Mouse (Mus musculus) cerebellum, postnatal 36 days (tissue): ENCODE measurements at regions not wholly inside any gene's neighbourhood (a gene's known extent, or its start where the extent isn't known, plus 50 kb on each side); places are given as distances from the start of the nearest gene placed in this dataset.
A peak's percentile ranks its signal among the peaks of the same experiment; 100 is the strongest.

Experiments used
- DNase-seq, 2 experiments: peaks; one replicate each; pipeline ENCODE4 v3.0.0; 2021 to 2022; ENCODE audit warnings: mixed read lengths in 2 of 2

DNA sequence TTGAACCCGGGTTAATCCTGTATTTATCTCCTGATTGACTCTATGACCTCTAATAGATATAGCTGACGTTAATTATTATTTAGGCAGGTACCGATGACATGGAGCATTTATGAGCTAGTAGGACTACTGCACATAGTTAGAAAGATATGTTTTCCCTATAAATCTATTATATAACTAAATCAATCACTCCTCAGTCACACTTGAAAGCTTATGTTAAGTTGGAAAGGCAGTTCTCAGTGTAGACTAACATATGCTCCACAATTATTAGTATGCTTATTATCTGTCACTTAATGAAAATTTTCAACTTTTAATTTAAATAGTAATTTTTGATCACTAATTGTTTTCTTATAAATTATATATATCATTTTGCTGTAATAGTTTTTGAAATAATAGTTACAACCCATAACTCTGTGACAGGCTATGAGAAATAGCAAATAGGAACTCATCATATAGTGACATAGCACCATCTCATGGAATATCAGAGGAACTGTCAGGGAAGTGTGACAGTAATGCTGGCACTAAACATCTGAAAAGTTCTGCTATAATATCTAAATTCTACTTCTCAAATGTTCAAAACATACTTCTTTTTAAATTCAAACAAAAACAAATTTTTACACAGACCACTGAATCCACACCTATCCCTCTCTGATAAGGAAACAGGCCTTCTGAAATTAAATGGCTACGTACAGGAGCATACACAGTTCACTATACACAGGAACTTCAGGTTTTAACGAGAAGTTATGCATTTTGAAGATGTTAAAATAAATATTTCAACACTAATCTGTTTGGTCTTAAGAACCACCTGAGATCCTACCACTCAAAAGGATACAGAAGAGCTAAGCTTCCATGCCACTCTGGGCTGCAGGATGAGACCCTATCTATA lies 75.3 kb upstream of the Map2 start:
- DNase-seq: no peak

DNA sequence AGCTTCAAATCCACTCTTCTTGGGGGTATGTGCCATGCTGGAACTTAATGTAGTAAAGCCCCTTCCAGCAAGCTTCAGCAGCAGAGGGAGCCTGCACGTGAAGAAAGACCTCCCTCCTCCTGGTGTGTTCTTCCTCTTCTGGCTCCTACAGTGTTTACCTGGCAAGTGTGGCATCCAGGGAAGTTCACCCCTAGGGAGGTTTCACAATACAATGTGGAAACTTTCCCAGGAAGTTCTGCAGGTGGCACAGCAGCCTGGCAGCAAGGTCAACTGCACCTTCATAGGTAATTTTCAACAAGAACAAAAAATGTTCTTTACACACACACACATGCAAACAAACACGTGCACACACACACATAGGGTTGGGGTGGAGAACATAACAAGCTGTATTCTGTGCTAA lies 73.7 kb upstream of the Map2 start:
- no peak for DNase-seq

DNA sequence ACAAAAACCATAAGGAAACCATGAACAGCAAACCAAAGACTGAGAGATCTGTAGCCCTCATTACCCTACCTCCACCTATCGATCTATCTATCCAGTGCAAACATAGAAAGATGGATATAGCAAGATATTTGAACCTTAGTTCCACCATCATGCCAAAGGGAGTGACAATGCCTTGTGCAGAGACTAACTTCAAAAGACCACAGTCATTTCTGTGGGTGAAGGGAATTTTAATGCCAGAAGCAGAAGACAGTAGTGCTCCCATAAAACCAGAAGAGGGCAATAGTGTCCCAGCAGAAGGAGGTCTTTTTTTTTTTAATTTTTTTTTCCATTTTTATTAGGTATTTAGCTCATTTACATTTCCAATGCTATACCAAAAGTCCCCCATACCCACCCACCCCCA lies 70.6 kb upstream of the Map2 start:
- peak in 1 of 2 experiments; percentile 19 for DNase-seq

DNA sequence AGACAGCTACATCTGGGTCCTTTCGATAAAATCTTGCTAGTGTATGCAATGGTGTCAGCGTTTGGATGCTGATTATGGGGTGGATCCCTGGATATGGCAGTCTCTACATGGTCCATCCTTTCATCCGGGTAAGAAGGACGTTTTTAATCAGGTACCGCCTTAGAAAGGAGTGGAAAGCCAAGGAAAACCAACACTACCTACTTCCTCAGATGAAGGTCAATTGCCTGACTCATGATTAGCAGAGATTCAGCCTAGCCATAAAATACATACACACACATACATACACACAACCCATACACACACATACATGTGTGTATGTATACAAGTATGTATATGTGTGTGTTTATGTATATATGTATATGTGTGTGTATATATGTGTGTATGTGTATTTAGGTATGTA lies 69.9 kb upstream of the Map2 start:
- no peak for DNase-seq

DNA sequence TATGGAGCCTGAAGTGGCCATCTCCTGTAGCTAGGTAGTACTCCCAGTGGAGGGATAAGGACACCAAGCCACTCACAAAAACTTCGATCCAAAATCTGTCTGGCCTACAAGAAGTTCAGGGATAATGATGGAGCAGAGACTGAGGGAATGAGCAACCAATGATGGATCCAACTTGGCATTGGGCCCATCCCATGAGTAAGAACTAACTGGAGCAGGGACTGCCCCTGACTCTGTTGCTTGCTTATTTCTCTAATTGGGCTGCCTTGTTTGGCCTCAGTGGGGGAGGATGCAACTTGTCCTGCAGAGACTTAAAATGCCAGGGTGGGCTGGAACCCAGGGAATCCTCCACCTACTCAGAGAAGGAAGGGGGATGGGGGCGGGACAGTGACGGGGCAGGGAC lies 67.0 kb upstream of the Map2 start:
- no peak for DNase-seq

DNA sequence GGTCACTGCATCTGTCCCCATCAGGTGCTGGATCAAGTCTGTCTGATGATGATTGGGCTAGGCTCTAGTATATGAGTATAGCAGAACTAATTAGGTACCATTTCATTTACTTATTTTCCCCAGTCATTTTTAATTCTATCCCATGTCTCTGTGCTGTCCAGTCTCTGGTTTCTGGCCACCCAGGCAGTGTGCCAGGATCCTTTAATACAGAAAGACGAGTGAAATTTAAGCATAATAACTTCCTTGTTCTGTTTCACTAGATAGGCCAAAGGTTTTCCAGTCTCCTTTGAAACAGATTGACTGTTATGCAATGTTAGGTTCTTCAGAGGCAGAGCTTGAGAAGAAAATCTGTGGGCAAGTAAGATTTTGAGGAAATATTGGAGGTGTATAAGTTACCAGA lies 61.2 kb upstream of the Map2 start:
- no peak for DNase-seq

DNA sequence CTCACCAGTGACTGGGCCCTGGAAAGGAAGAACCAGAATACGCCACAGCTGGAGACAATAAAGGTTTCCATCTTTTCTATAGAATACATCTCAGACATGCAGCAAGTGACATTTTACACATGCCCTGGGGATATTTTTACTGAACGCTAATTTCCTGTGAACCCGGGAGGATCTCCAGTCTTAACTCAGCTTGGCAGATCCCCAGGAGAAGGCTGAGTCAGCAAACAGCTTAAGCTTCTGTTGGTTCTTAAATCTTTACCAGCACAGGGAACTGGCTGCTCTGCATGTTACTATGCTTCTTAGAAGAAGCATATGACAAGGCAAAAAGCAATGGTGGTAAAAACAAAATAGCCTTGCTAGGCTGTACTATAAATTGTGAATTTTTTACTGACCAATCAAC lies 59.7 kb upstream of the Map2 start:
- DNase-seq: peak; percentile 49 to 57
